Mouse (Mus musculus) midbrain, embryonic 15.5 days (tissue): ENCODE measurements around the gene Mpped2. TPM values are rescaled to one million over a fixed set of nuclear protein-coding genes. Genes with fewer than 3 reads are reported as not detected.

Experiments used
- ATAC-seq: fragments of 200-750 bp; cut with Nextera tagmentation; replicated peaks from 2 replicates; pipeline ENCODE4 v1.8.0; 2017; ENCODE audit warnings: moderate TSS enrichment
- H3K27ac ChIP-seq: fragments of 300-500 bp; sonication (generic); 2 replicates; pipeline ENCODE4 v1.5.1; 2015; ENCODE audit warnings: mild to moderate bottlenecking, inconsistent platforms
- H3K27me3 ChIP-seq: fragments of 300-500 bp; sonication (generic); replicated peaks from 2 replicates; pipeline ENCODE4 v1.6.1; 2015; ENCODE audit warnings: inconsistent platforms
- H3K36me3 ChIP-seq: fragments of 300-500 bp; sonication (generic); replicated peaks from 2 replicates; pipeline ENCODE4 v1.6.1; 2015; ENCODE audit warnings: inconsistent platforms
- H3K4me1 ChIP-seq: fragments of 300-500 bp; sonication (generic); 2 replicates; pipeline ENCODE4 v1.6.1; 2015; ENCODE audit warnings: inconsistent platforms
- H3K4me2 ChIP-seq: fragments of 300-500 bp; sonication (generic); 2 replicates; pipeline ENCODE4 v1.6.1; 2015; ENCODE audit warnings: inconsistent platforms, mild to moderate bottlenecking, moderate library complexity
- H3K4me3 ChIP-seq: fragments of 300-500 bp; sonication (generic); 2 replicates; pipeline ENCODE4 v1.5.1; 2015; ENCODE audit warnings: mild to moderate bottlenecking, inconsistent platforms
- H3K9ac ChIP-seq: fragments of 300-500 bp; sonication (generic); 2 replicates; pipeline ENCODE4 v1.6.1; 2015; ENCODE audit warnings: mild to moderate bottlenecking, inconsistent platforms
- H3K9me3 ChIP-seq: fragments of 300-500 bp; sonication (generic); 2 replicates; pipeline ENCODE4 v1.6.1; 2016; ENCODE audit warnings: inconsistent platforms
- WGBS: fragments of 180-500 bp; shearing (Covaris S2); methylation state at CpG from one replicate; pipeline ENCODE4 v1.1.7; 2015; ENCODE audit warnings: mixed read lengths; 5-methylcytosine and 5-hydroxymethylcytosine counted together
- polyA plus RNA-seq: library from polyadenylated mRNA; unstranded; fragments of >200 nt; fragmentation: Nextera tagmentation; extraction: Ambion mirVana; gene quantifications from 2 replicates; pipeline ENCODE4 v1.2.1, GENCODE M21; 2015

The Mpped2 gene
- polyA plus RNA-seq, 1 experiment from 2014 or later: 150 TPM

GRCm38 (mm10) chr2:106854213-106854612 is 161.1 kb downstream of the Mpped2 start:
- Histone ChIP-seq H3K27me3 (no peaks in the 10 kb centered on the region), H3K9me3 (no peaks in the 10 kb centered on the region), H3K4me2 (no peak overlapping the region), H3K36me3 (no peaks in the 10 kb centered on the region), H3K4me1 (peaks cover 35% of the 10 kb centered on the region), H3K9ac (no peak overlapping the region), H3K27ac (no peak overlapping the region), H3K4me3 (no peak overlapping the region)
- 21% methylated on average over 4 of the region's 4 CpGs for WGBS
- peak; percentile 14; the same call in 1 of the 2 replicates for ATAC-seq

- 19% methylated on average over 8 of the region's 8 CpGs for WGBS
- peak; percentile 38 for ATAC-seq
- Histone ChIP-seq H3K27ac (0 out of 2 replicates have a peak overlapping the region, but pooled peaks have one; percentile 5), H3K9ac (no peak overlapping the region), H3K4me2 (no peak overlapping the region), H3K36me3 (no peaks in the 10 kb centered on the region), H3K9me3 (no peaks in the 10 kb centered on the region), H3K27me3 (no peaks in the 10 kb centered on the region), H3K4me1 (peaks cover 32% of the 10 kb centered on the region), H3K4me3 (no peak overlapping the region)
These were observed 161.7 kb downstream of the Mpped2 start for GRCm38 (mm10) chr2:106854758-106855157.

DNA sequence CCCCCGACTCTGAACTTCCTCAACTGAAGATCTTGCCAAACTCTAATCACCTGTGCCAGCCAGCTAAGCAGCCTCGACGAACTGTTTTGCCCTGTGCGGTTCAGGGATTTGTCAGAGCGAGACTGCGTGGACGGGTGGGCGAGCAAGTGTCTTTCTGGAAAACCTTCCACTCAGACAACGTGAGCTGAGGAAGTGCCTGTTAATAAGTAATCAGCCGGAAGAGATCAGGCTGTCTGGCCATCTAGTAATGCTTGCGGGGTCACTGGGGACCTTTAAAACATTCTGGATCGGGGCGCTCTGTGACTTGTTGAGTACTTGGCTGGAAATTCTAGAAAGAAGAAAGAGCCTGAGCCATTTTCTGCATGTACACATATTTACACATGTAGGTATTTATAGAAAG is 162.1 kb downstream of the Mpped2 start:
- Histone ChIP-seq H3K4me3 (no peak overlapping the region), H3K4me2 (no peak overlapping the region), H3K9ac (no peak overlapping the region), H3K36me3 (no peaks in the 10 kb centered on the region), H3K27me3 (no peaks in the 10 kb centered on the region), H3K27ac (no peak overlapping the region), H3K9me3 (no peaks in the 10 kb centered on the region), H3K4me1 (peaks cover 32% of the 10 kb centered on the region)
- ATAC-seq: peak; percentile 10; the same call in 1 of the 2 replicates
- 42% methylated on average over 13 of the region's 13 CpGs for WGBS

DNA sequence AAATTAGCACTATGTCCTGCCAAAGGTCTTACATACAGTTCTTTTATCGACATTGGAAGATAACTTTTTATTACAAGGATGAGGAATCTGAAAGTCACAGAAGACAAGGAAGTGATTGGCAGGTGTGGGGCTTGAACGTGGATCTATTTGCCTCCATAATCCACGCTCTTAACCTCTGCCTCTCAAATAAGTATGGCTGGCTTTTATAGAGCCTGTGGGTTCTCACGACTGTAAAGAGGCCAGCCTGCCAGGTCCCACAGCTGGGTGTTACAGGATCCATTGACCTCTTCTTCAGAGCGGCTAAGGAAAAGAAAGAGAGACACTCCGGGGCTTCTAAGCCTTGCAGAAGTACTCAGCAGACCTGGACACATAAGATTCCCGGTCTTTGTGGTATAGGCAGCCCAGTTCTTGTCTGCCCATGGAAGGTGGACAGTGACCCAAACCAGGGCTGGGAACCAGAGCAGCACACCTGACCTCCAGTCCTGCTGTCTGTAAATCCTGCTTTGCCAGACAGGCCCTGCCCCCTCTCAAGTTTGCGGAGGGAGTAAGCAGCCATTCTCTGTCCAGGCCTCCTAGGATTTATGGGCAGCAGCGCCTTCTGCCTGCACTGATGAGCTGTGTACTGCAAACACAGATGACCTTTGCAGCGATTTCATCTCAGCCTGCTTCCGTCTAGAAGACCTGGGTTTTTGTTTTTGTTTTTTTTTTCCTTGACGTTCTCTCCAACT is 162.7 kb downstream of the Mpped2 start:
- H3K4me2 ChIP-seq: no peak overlapping the region
- H3K4me3 ChIP-seq: no peak overlapping the region
- WGBS: 23% methylated on average over 12 of the region's 12 CpGs
- H3K9ac ChIP-seq: no peak overlapping the region
- peaks cover 38% of the 10 kb centered on the region for H3K4me1 ChIP-seq
- no peaks in the 10 kb centered on the region for H3K27me3 ChIP-seq
- no peak; the same call in 1 of the 2 replicates for ATAC-seq
- H3K9me3 ChIP-seq: no peaks in the 10 kb centered on the region
- H3K27ac ChIP-seq: 0 out of 2 replicates have a peak overlapping the region, but pooled peaks have one; percentile 6
- H3K36me3 ChIP-seq: no peaks in the 10 kb centered on the region

DNA sequence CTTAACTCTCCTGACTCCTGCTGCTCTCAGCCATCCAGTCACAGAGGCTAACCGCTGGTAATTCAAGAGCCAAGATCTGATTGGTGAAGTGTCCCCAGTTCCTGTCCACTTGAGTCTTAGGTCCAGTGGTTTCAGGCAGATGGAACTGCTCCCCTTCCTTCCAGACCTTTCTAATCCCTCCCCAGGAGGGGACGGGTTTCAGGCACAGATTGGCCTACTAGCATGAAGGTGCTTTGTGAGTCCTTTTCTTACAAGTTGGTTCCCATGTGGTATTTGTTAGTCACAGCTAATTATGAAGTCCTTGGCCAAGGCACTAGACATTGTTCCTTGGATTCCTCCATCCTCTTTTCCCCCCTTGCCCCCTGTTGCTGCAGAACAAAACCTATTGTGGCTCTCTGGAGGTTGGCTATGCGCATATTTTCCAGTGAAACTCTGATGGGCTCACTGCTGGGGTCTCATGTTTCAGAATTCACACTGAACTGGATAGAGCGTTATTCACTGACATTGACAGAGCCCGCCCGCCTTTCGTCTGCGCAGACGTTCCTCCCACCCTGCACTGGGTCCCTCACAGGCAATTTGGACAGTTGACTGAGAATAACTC is 163.4 kb downstream of the Mpped2 start:
- 0 out of 2 replicates have a peak overlapping the region, but pooled peaks have one; percentile 6 for H3K27ac ChIP-seq
- peaks cover 42% of the 10 kb centered on the region for H3K4me1 ChIP-seq

GRCm38 (mm10) chr2:106857258-106857657 is 164.2 kb downstream of the Mpped2 start:
- H3K36me3 ChIP-seq: no peaks in the 10 kb centered on the region
- H3K27ac ChIP-seq: no peak overlapping the region
- ATAC-seq: no peak
- H3K4me1 ChIP-seq: peaks cover 42% of the 10 kb centered on the region
- H3K4me2 ChIP-seq: no peak overlapping the region
- H3K4me3 ChIP-seq: no peak overlapping the region
- no peak overlapping the region for H3K9ac ChIP-seq
- no peaks in the 10 kb centered on the region for H3K27me3 ChIP-seq
- no peaks in the 10 kb centered on the region for H3K9me3 ChIP-seq
- 79% methylated on average over 4 of the region's 4 CpGs for WGBS

More for the DNA sequence above, 163.4 kb downstream of the Mpped2 start:
- Histone ChIP-seq H3K36me3 (no peaks in the 10 kb centered on the region), H3K27me3 (no peaks in the 10 kb centered on the region), H3K9me3 (no peaks in the 10 kb centered on the region), H3K4me3 (no peak overlapping the region), H3K9ac (no peak overlapping the region), H3K4me2 (no peak overlapping the region)
- WGBS: 22% methylated on average over 9 of the region's 9 CpGs
- ATAC-seq: no peak

GRCm38 (mm10) chr2:106857711-106858110 is 164.6 kb downstream of the Mpped2 start:
- Histone ChIP-seq H3K4me3 (no peak overlapping the region), H3K4me2 (no peak overlapping the region), H3K27me3 (no peaks in the 10 kb centered on the region), H3K9ac (no peak overlapping the region), H3K36me3 (no peaks in the 10 kb centered on the region), H3K9me3 (no peaks in the 10 kb centered on the region), H3K4me1 (peaks cover 42% of the 10 kb centered on the region), H3K27ac (no peak overlapping the region)
- no peak for ATAC-seq
- WGBS: 89% methylated on average over 4 of the region's 4 CpGs

DNA sequence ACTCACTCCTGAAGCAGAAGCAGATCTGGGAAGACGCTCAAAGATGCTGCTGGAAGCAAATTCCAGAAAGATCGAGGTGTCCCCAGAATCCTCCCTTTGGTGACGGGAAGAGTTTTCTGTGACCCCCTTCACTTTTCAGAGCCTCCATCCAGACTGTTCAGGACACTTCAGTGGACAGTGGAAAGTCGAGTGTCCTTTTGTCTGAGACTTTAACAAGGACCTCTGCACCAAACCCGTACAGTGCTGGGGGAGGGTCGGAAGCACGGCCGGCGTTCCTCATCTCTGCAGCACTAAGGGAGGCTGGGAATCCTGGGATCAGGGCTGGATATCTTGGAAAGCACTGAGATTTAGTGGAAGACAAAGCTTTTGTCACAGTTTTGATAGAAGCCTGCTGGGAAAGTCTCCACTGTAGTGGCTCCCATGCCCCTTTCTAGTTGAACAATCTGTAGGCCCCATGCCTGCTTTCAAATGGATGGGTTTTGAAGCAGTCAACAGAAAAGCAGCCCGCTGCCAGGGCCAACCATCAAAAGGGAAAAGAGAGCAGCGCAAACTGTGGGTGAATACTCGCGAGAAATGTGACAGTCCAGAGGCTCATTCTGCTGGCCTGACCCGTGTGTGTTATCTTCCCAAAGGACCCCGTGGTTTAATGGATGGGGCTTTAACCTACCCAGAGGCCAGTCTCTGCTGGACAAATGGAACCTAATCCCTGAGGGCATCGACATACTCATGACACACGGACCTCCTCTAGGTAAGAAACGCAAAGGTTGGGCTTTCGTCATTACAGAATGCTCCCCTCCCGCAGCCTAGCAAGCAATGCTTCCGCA is 168.0 kb downstream of the Mpped2 start:
- Histone ChIP-seq H3K4me1 (peaks cover 24% of the 10 kb centered on the region), H3K4me3 (no peak overlapping the region), H3K27ac (peak overlapping the region; percentile 2), H3K9me3 (no peaks in the 10 kb centered on the region), H3K9ac (no peak overlapping the region), H3K36me3 (no peaks in the 10 kb centered on the region), H3K27me3 (no peaks in the 10 kb centered on the region), H3K4me2 (peak overlapping the region; percentile 7; the same call in 1 of the 2 replicates)
- peak; percentile 73 for ATAC-seq
- 40% methylated on average over 21 of the region's 21 CpGs for WGBS

GRCm38 (mm10) chr2:106863050-106863653 is 170.1 kb downstream of the Mpped2 start:
- Histone ChIP-seq H3K27ac (no peak overlapping the region), H3K4me3 (no peak overlapping the region), H3K4me1 (peaks cover 14% of the 10 kb centered on the region), H3K9me3 (no peaks in the 10 kb centered on the region), H3K36me3 (no peaks in the 10 kb centered on the region), H3K9ac (no peak overlapping the region), H3K27me3 (no peaks in the 10 kb centered on the region), H3K4me2 (no peak overlapping the region)
- WGBS: 63% methylated on average over 11 of the region's 11 CpGs
- ATAC-seq: no peak

DNA sequence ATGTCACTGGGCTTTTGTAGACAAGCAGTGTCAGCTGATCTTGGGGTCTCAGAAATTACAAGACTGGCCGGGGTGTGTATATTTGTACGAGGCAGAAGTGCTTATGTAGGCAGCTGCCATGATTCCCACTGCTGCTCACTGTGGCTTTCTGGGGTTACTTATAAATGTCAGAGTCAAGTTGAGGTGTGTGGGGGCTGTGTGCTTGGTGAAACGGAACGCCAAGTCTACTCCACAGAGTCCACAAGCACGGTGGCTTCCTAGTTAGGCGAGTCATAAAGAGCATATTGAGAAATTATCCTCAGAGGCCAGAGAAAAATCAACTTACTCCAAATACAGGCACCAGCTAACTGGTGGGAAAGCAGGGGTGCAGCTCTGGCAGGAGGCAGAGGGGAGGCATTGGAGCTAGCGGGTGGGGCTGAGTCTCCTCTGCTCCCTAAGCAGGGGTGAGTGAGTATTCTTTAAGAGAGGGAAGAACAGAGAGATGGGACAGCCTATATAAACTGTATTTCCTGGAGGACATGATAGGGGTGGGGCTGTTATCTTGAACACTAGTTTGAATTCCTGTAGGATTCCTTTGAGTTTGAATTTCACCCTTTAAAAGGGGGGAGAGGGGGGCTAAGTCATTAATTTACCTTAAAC is 172.2 kb downstream of the Mpped2 start:
- WGBS: 85% methylated on average over 7 of the region's 7 CpGs

DNA sequence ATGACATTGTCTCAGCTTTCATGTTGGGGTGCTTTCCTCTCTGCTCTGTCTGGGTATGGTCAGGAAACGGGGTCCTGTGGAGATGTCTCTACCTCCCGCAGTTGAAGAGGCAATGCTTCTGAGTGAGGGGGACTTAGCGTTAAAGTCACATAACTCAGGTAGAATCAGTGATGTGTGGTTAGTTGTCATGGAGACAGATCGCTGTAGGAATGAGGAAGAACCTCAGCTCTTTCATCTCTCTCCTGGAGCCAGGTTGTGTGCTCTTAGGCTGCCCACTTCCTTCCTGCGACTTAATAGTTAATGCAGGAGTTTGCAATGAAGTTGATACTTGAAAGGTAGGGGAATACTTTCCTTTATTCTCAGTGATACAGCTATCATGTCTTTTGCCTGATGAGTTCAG is 173.2 kb downstream of the Mpped2 start:
- Histone ChIP-seq H3K9ac (no peak overlapping the region), H3K36me3 (no peaks in the 10 kb centered on the region), H3K4me2 (no peak overlapping the region), H3K4me1 (peaks cover 4% of the 10 kb centered on the region; the same call in 1 of the 2 replicates), H3K27me3 (no peaks in the 10 kb centered on the region), H3K4me3 (no peak overlapping the region), H3K9me3 (no peaks in the 10 kb centered on the region), H3K27ac (no peak overlapping the region)
- WGBS: 52% methylated on average over 5 of the region's 5 CpGs
- peak; percentile 61 for ATAC-seq

More for the DNA sequence above, 172.2 kb downstream of the Mpped2 start:
- Histone ChIP-seq H3K9ac (no peak overlapping the region), H3K9me3 (no peaks in the 10 kb centered on the region), H3K4me1 (peaks cover 13% of the 10 kb centered on the region), H3K36me3 (no peaks in the 10 kb centered on the region), H3K4me3 (no peak overlapping the region), H3K4me2 (no peak overlapping the region), H3K27me3 (no peaks in the 10 kb centered on the region), H3K27ac (no peak overlapping the region)
- ATAC-seq: no peak
